Mouse (Mus musculus) forebrain, embryonic 11.5 days (tissue): Measurements from ENCODE around the gene 1810065E05Rik. TPM values are rescaled to one million over a fixed set of nuclear protein-coding genes. Genes with fewer than 3 reads are reported as not detected.

Source experiments
- ATAC-seq: fragments of 200-750 bp; cut with Nextera tagmentation; replicated peaks from 2 replicates; pipeline ENCODE4 v1.8.0; 2017; ENCODE audit warnings: moderate TSS enrichment; ENCODE audit not compliant: low FRiP score
- DNase-seq: peaks from one replicate; pipeline ENCODE4 v3.0.0-alpha.2; 2017; ENCODE audit warnings: low spot score
- H3K27ac ChIP-seq: fragments of 300-500 bp; sonication (generic); 2 replicates; pipeline ENCODE4 v1.5.1; 2014; ENCODE audit warnings: low read depth, low read length
- H3K27me3 ChIP-seq: fragments of 300-500 bp; sonication (generic); 2 replicates; pipeline ENCODE4 v1.6.1; 2014; ENCODE audit warnings: mild to moderate bottlenecking, low read length, mixed read lengths; ENCODE audit not compliant: control insufficient read depth, insufficient read depth
- H3K36me3 ChIP-seq: fragments of 300-500 bp; sonication (generic); 2 replicates; pipeline ENCODE4 v1.6.1; 2014; ENCODE audit warnings: mild to moderate bottlenecking, low read length, moderate library complexity, mixed read lengths; ENCODE audit not compliant: control insufficient read depth, insufficient read depth
- H3K4me1 ChIP-seq: fragments of 300-500 bp; sonication (generic); replicated peaks from 2 replicates; pipeline ENCODE4 v1.6.1; 2014; ENCODE audit warnings: low read length, mixed read lengths; ENCODE audit not compliant: control insufficient read depth, insufficient read depth
- H3K4me2 ChIP-seq: fragments of 300-500 bp; sonication (generic); 2 replicates; pipeline ENCODE4 v1.6.1; 2014; ENCODE audit warnings: low read depth, mild to moderate bottlenecking, low read length, moderate library complexity, mixed read lengths; ENCODE audit not compliant: severe bottlenecking
- H3K4me3 ChIP-seq: fragments of 300-500 bp; sonication (generic); 2 replicates; pipeline ENCODE4 v1.5.1; 2014; ENCODE audit warnings: low read depth, low read length
- H3K9ac ChIP-seq: fragments of 300-500 bp; sonication (generic); 2 replicates; pipeline ENCODE4 v1.6.1; 2014; ENCODE audit warnings: low read length
- H3K9me3 ChIP-seq: fragments of 300-500 bp; sonication (generic); 2 replicates; pipeline ENCODE4 v1.6.1; 2016; ENCODE audit warnings: low read length, mixed read lengths; ENCODE audit not compliant: control insufficient read depth
- WGBS: fragments of 180-500 bp; shearing (Covaris S2); extraction: QIAGEN DNeasy Blood & Tissue Kit; methylation state at CpG from one replicate; pipeline ENCODE4 v1.1.7; 2014; 5-methylcytosine and 5-hydroxymethylcytosine counted together
- polyA plus RNA-seq: library from polyadenylated mRNA; unstranded; fragments of >200 nt; fragmentation: Nextera tagmentation; extraction: Ambion mirVana; gene quantifications from 2 replicates; pipeline ENCODE4 v1.2.1, GENCODE M21; 2014

1810065E05Rik gene
- polyA plus RNA-seq, 1 experiment from 2014 or later = not detected

- DNase-seq = no peak
- no peak overlapping the region for H3K27ac ChIP-seq
- no peaks in the 10 kb centered on the region for H3K9me3 ChIP-seq
- WGBS = 78% methylated on average over 3 of the region's 3 CpGs
- ATAC-seq = no peak
- H3K9ac ChIP-seq = no peak overlapping the region
- no peak overlapping the region for H3K4me3 ChIP-seq
- no peaks in the 10 kb centered on the region for H3K36me3 ChIP-seq
- H3K27me3 ChIP-seq = no peaks in the 10 kb centered on the region
- no peaks in the 10 kb centered on the region for H3K4me1 ChIP-seq
- H3K4me2 ChIP-seq = no peak overlapping the region
Observed at GRCm38 (mm10) chr11:58418336-58418735, 2.6 kb upstream of the 1810065E05Rik start.

- Histone ChIP-seq H3K4me2 (no peak within 1 kb of the TSS), H3K9ac (no peak within 1 kb of the TSS), H3K27me3 (no peaks in the 10 kb centered on the region), H3K4me1 (no peaks in the 10 kb centered on the region), H3K9me3 (no peaks in the 10 kb centered on the region), H3K36me3 (no peaks in the 10 kb centered on the region), H3K27ac (no peak within 1 kb of the TSS), H3K4me3 (no peak within 1 kb of the TSS)
- 82% methylated on average over 3 of the region's 3 CpGs for WGBS
- no peak for ATAC-seq
- DNase-seq = no peak
Observed at GRCm38 (mm10) chr11:58432259-58432658, 11.3 kb downstream of the 1810065E05Rik start, which contains the start of gene Gm12253. Gene Gm12253 (plus strand): TSS chr11:58432559.

- H3K27me3 ChIP-seq = no peaks in the 10 kb centered on the region
- H3K4me3 ChIP-seq = no peak overlapping the region
- no peaks in the 10 kb centered on the region for H3K36me3 ChIP-seq
- no peaks in the 10 kb centered on the region for H3K9me3 ChIP-seq
- 55% methylated on average over 5 of the region's 5 CpGs for WGBS
- H3K4me2 ChIP-seq = no peak overlapping the region
- H3K9ac ChIP-seq = no peak overlapping the region
- H3K27ac ChIP-seq = no peak overlapping the region
- DNase-seq (no peak), ATAC-seq (no peak)
- H3K4me1 ChIP-seq = no peaks in the 10 kb centered on the region
Observed at GRCm38 (mm10) chr11:58437866-58438265, 17.0 kb downstream of the 1810065E05Rik start.

GRCm38 (mm10) chr11:58452759-58453158, 31.8 kb downstream of the 1810065E05Rik start, which contains the start of gene Lypd9:
Gene Lypd9 (minus strand): TSS chr11:58452923.
- Histone ChIP-seq H3K27me3 (no peaks in the 10 kb centered on the region), H3K4me3 (no peak within 1 kb of the TSS), H3K36me3 (no peaks in the 10 kb centered on the region), H3K9me3 (no peaks in the 10 kb centered on the region), H3K4me2 (no peak within 1 kb of the TSS), H3K4me1 (no peaks in the 10 kb centered on the region), H3K27ac (no peak within 1 kb of the TSS), H3K9ac (no peak within 1 kb of the TSS)
- DNase-seq (no peak), ATAC-seq (no peak)
- 98% methylated on average over 9 of the region's 9 CpGs for WGBS

GRCm38 (mm10) chr11:58453592-58453991, 32.7 kb downstream of the 1810065E05Rik start:
- H3K27ac ChIP-seq = no peak overlapping the region
- WGBS = 79% methylated on average over 4 of the region's 4 CpGs
- DNase-seq = no peak

GRCm38 (mm10) chr11:58462170-58462569, 41.3 kb downstream of the 1810065E05Rik start, which contains the start of gene Olfr30:
Gene Olfr30 (minus strand): TSS chr11:58462270.
- no peak within 1 kb of the TSS for H3K9ac ChIP-seq
- H3K9me3 ChIP-seq = no peaks in the 10 kb centered on the region
- no peak within 1 kb of the TSS for H3K4me2 ChIP-seq
- no peak within 1 kb of the TSS for H3K4me3 ChIP-seq
- H3K36me3 ChIP-seq = no peaks in the 10 kb centered on the region
- H3K27ac ChIP-seq = no peak within 1 kb of the TSS
- H3K27me3 ChIP-seq = no peaks in the 10 kb centered on the region
- DNase-seq (no peak), ATAC-seq (no peak)
- no peaks in the 10 kb centered on the region for H3K4me1 ChIP-seq

More at GRCm38 (mm10) chr11:58453592-58453991, 32.7 kb downstream of the 1810065E05Rik start:
- Histone ChIP-seq H3K27me3 (no peaks in the 10 kb centered on the region), H3K4me1 (no peaks in the 10 kb centered on the region), H3K4me2 (no peak overlapping the region), H3K36me3 (no peaks in the 10 kb centered on the region), H3K9me3 (no peaks in the 10 kb centered on the region), H3K4me3 (no peak overlapping the region), H3K9ac (no peak overlapping the region)
- ATAC-seq = no peak

Other genes starting within 250 kb of the 1810065E05Rik start
- gene Mrpl22, start 249.4 kb upstream of the 1810065E05Rik start, polyA plus RNA-seq = 119 TPM in 2 replicates
- 2.0 and 2.3 TPM in 2 replicates for gene Igtp, start 221.6 kb upstream of the 1810065E05Rik start, polyA plus RNA-seq
- 0.28 and 0.47 TPM in 2 replicates for gene Irgm2, start 221.5 kb upstream of the 1810065E05Rik start, polyA plus RNA-seq
- 0.08 TPM in 1 of 2 replicates, not detected in the other for gene 4930438A08Rik, start 146.3 kb upstream of the 1810065E05Rik start, polyA plus RNA-seq
- 17.4 and 20.0 TPM in 2 replicates for gene Zfp692, start 114.0 kb upstream of the 1810065E05Rik start, polyA plus RNA-seq
- gene Zfp672, start 90.8 kb upstream of the 1810065E05Rik start, polyA plus RNA-seq = 30.6 and 33.2 TPM in 2 replicates
- gene Sh3bp5l, start 90.4 kb upstream of the 1810065E05Rik start, polyA plus RNA-seq = 36.7 and 41.0 TPM in 2 replicates
- gene Lypd8, start 42.1 kb upstream of the 1810065E05Rik start, polyA plus RNA-seq = not detected in 2 replicates
- not detected in 2 replicates for gene Gm12253, start 11.4 kb downstream of the 1810065E05Rik start, polyA plus RNA-seq
- not detected in 2 replicates for gene Lypd9, start 31.8 kb downstream of the 1810065E05Rik start, polyA plus RNA-seq
- gene Olfr30, start 41.2 kb downstream of the 1810065E05Rik start, polyA plus RNA-seq = not detected in 2 replicates
- gene Olfr332, start 71.4 kb downstream of the 1810065E05Rik start, polyA plus RNA-seq = not detected in 2 replicates
- not detected in 2 replicates for gene Olfr331, start 81.5 kb downstream of the 1810065E05Rik start, polyA plus RNA-seq
- not detected in 2 replicates for gene Olfr330, start 113.7 kb downstream of the 1810065E05Rik start, polyA plus RNA-seq
- gene Olfr329-ps, start 125.3 kb downstream of the 1810065E05Rik start, polyA plus RNA-seq = not detected in 2 replicates
- gene Olfr328, start 134.5 kb downstream of the 1810065E05Rik start, polyA plus RNA-seq = 0.07 and 0.12 TPM in 2 replicates
- gene Olfr224, start 149.4 kb downstream of the 1810065E05Rik start, polyA plus RNA-seq = not detected in 2 replicates
- gene Olfr325, start 156.6 kb downstream of the 1810065E05Rik start, polyA plus RNA-seq = not detected in 2 replicates
- gene Olfr324, start 174.0 kb downstream of the 1810065E05Rik start, polyA plus RNA-seq = not detected in 2 replicates
- gene 2210407C18Rik, start 195.0 kb downstream of the 1810065E05Rik start, polyA plus RNA-seq = not detected in 2 replicates
- gene Olfr323, start 209.4 kb downstream of the 1810065E05Rik start, polyA plus RNA-seq = not detected in 2 replicates
- 0.55 and 0.60 TPM in 2 replicates for gene Trim58, start 219.4 kb downstream of the 1810065E05Rik start, polyA plus RNA-seq
- gene Olfr322, start 237.7 kb downstream of the 1810065E05Rik start, polyA plus RNA-seq = not detected in 2 replicates